Mouse (Mus musculus) cerebellum, postnatal 4 days (tissue): ENCODE results near the gene Vsig10.
A peak's percentile ranks its signal among the peaks of the same experiment; 100 is the strongest.
"Not testable (repeated sequence)": the region's sequence is repeated elsewhere in the genome, so short reads cannot be mapped to it uniquely, and the experiment has no call there.

Experiments
- DNase-seq, 2 experiments: peaks; one replicate each; pipeline ENCODE4 v3.0.0; 2022; ENCODE audit warnings: low spot score in 2 of 2, mixed read lengths in 1 of 2

Gene Vsig10

GRCm38 (mm10) chr5:117303691-117304579 is 14.9 kb upstream of the Vsig10 start:
- no peak for DNase-seq

DNA sequence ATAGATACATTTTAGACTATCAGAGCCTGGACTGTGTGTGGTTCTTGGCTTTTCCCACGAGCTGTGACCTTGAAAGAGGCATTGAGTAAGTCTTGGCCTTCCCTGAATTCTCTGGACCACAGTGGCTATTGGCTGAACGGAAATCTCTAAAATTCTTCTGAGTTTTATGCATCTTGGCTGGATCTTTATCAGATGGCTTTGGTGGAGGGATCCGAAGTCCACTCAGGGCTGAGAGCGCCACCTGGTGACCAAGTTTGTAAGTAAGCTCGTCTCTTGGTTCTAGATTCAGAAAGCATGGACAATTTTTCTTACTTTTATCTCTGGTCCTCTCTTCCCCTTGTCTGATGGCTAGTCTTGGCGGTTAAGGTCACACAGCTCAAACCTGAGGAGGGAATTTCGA is 13.9 kb upstream of the Vsig10 start:
- DNase-seq: peak; percentile 57 to 70

- no peak for DNase-seq
Observed at GRCm38 (mm10) chr5:117305754-117306153, 13.1 kb upstream of the Vsig10 start.

GRCm38 (mm10) chr5:117306826-117307225 is 12.1 kb upstream of the Vsig10 start:
- no peak for DNase-seq

- DNase-seq: peak in 1 of 2 experiments; percentile 56
Observed at GRCm38 (mm10) chr5:117307699-117308098, 11.2 kb upstream of the Vsig10 start.

DNA sequence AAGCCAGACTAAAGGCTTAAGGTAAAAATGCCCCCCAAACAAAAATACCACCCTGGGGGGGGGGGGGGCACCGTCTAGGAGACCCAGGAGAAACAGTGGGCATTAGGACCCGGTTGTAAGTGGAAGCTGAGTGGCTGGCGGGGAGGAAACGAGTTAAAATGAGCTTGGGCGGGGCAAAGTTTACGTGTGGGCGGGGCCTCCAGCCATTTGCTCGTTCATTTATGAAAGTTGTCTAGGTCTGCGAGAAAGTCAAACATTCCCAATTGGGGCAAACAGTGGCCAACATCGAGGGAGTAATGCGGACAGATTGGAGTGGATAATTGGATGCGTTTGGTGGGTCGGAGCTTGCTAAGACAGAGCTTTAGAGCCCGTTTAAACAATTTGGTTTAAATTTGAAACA is 5.5 kb upstream of the Vsig10 start:
- DNase-seq: no peak

DNA sequence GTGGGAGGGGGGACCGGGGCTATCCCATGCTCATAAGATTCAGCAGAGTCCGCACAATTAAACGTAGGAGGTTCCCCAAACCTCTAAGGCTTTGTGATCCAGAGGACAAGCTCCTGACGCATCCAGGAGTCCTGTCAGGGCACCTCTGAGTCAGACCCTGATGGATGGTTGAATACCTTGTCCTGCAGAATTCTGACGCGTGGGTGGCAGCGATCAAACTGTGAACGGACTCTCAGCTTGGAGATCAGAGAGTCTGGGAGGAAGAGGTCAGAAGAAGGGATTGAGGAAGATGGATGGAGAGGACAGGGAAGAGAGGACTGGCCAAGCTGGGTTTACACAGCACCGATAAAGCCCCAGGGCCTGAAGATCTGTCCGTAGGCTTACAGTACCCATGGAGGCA is 5.0 kb upstream of the Vsig10 start:
- no peak for DNase-seq

DNA sequence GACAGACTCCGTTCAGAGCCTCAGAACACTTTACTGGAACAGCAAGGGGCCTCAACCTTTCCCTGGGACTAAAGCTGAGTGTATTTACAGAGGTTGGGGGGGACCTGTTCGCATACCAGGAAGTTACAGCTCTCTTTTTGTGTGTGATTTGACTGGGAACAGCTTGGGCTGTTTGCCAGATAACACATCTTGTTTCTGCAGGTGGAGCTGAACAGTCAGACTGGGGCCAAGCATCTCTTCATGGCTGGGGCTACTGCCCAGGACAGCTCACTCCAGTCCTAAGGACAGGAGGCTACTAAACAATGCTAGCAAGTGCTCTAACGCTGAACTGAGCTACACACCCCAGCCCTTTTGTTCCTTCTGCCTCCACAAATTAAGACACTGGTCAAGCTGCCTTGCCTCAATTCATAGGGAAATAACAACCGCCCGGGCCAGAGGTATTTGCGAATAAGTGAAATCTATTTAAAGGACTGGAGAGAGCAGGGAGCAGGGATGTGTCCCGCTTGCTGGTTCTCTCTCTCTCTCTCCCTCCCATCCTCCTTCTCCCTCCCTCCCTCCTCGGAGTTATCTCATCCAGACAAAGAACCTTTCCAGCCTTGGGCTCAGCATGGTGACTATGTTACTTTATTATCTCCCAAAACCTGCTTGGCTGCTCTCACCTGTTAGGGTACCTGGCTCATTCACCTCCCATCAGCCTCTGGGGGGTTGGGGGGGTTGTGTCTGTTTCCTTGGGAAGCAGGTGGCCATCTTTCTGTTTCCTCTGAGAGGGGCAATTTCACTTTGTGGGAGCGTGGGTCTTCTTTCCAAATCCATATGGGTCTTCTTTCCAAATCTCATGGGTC is 4.1 kb upstream of the Vsig10 start:
- DNase-seq: no peak

- no peak for DNase-seq
Observed at GRCm38 (mm10) chr5:117323751-117324150, 4.9 kb downstream of the Vsig10 start.

DNA sequence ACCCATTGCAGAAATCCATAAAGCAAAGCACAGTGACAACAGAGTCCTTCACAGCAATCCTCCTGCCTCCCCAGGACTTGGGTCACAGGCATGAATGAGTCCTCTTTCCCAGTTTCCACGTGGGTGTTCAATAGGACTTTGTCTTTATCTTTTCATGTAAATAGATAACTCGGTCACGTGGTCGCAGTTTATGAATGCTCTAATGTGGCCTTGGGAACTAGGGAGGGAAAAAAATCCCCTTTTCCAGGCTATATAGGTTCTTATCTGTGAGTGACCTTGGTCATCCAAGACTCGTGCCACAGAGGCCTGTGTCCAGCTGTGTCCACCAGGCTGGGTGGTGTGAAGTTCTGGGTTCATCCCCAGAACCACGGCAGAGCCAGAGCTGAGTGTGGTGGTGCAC is 7.5 kb downstream of the Vsig10 start:
- DNase-seq: no peak

- DNase-seq: no peak
Observed at GRCm38 (mm10) chr5:117330457-117330856, 11.6 kb downstream of the Vsig10 start.

- no peak for DNase-seq
Observed at GRCm38 (mm10) chr5:117337999-117338398, 19.1 kb downstream of the Vsig10 start.

DNA sequence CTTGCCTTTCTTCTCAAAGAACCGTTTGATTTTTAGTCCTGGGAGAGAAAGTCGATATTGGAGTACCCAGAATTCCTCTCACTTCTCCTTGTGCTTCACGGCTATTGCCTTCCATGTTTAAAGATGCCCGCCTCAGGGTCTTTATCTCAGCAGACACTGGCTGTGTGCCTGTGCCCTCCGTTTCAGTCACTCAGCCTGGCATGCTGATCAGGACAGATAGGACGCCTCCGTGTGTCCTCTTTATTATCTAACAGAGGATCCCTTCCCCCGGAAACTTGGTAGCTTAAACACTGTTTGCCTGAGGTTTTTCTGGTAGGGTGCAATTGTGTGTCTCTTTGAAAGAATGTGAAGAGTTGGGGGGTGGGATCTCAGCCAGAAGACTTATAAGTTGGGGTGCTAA is 19.6 kb downstream of the Vsig10 start:
- no peak for DNase-seq

- no peak for DNase-seq
Observed at GRCm38 (mm10) chr5:117340081-117340480, 21.2 kb downstream of the Vsig10 start.

DNA sequence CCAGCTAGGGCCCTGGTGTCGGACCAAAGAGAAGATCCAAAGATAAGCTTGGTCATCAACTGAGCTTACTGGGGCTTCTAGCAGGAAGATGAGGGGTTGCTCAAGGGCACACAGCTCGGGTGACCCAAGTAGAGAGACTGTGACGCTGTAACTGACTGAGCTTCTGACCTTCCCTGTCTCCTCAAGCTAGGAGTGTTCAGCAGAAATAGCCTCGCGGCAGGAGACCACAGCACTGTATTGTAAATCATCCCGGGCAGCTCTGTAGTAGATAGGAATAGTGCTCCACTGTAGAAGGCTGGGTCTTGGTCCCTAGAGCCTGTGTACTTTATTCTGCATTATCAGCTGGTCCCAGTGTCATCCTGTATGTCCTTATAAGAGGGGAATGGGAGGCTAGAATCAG is 23.0 kb downstream of the Vsig10 start:
- no peak for DNase-seq

DNA sequence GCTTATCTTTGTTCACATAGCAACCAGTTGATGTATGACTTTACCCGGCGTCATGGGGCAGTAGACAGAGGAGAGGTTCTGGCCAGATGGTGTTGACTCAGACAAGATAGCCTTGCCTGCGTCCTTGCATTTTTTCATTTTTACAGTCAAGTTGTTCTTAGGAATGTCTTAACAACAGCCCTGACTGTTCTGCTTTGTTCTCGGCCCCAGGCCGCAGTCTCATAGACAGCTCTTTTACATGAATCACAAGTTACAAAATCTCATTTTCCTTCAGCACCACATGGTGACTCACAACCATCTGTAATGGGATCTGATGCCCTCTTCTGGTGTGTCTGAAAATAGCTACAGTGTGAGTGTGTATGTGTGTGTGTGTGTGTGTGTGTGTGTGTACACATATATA is 25.6 kb downstream of the Vsig10 start:
- not testable (repeated sequence) for DNase-seq

GRCm38 (mm10) chr5:117345432-117345976 is 26.6 kb downstream of the Vsig10 start:
- no peak for DNase-seq

DNA sequence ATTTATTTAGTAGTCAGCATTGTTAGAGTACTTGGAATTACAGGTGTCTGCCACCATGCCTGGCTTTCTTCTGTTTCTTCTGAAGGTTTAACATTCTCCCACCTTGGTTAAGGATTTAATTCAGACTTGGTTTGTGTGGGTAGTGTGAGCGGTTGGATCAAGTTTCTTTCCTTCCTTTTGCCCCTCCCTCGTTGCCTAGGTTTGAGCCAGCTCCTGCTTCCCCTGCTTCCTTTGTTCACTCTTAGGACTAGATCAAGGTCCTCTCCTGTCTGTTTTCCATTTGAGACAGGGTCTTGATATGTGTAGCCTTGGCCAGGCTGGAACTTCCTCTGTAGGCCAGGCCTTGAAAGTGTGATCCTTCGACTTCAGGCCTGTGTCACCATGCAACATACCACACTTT is 27.4 kb downstream of the Vsig10 start:
- no peak for DNase-seq

DNA sequence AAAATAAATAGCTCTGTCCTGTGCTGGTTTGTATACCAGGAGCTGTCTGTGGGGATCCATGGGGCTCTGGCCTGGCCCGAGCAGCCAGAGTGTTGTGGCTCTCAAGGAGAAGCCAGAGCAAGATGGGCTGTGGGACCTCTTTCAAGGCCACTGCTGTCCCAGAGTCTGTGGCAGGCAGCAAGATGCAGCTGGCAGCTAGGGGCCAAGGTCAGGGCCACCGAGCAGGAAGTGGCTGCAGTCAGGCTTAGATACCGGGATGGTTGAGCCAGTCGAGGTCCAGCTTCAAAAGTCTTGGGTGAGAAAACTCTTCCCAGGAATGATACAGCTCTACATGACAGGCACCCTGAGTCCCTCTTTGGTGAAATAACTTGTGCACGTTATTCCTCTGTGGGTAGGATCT is 28.1 kb downstream of the Vsig10 start:
- DNase-seq: no peak

DNA sequence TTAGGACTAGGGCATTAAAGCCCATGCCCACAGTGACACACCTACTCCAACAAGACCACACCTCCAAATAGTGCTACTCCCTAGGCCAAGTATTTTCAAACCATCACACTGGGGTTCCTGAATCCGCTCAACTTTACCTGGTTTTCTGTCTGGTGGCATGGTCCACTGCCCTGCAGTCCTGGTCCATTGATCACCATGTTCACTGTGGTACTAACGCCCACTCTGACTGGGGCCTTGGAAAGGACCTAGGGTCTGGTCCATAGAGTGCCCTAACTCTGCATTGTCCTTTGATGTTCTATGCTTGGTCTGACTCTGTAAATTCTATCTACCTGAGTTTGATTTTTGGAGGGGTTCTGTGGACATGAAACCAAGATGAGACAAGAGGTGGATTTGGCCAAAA is 29.0 kb downstream of the Vsig10 start:
- DNase-seq: no peak

- DNase-seq: peak; percentile 41 to 75
Observed at GRCm38 (mm10) chr5:117348279-117348678, 29.4 kb downstream of the Vsig10 start.

- DNase-seq: no peak
Observed at GRCm38 (mm10) chr5:117354121-117354520, 35.2 kb downstream of the Vsig10 start.
